Mouse (Mus musculus) lung, postnatal 0 days (tissue): ENCODE measurements around the gene Dolk. TPM values are rescaled to one million over a fixed set of nuclear protein-coding genes. Genes with fewer than 3 reads are reported as not detected.

ENCODE experiments used
- ATAC-seq: fragments of 200-750 bp; cut with Nextera tagmentation; 2 replicates; pipeline ENCODE4 v1.8.0; 2017; ENCODE audit warnings: moderate library complexity
- DNase-seq: peaks from one replicate; pipeline ENCODE4 v3.0.0-alpha.2; 2016; ENCODE audit warnings: low spot score
- H3K27ac ChIP-seq: fragments of 300-500 bp; sonication (generic); 2 replicates; pipeline ENCODE4 v1.5.1; 2014; ENCODE audit warnings: antibody characterized with exemption, mild to moderate bottlenecking, low read length, mixed read lengths
- H3K27me3 ChIP-seq: fragments of 300-500 bp; sonication (generic); replicated peaks from 2 replicates; pipeline ENCODE4 v1.6.1; 2014; ENCODE audit warnings: low read length, mixed read lengths; ENCODE audit not compliant: insufficient read depth
- H3K36me3 ChIP-seq: fragments of 300-500 bp; sonication (generic); 2 replicates; pipeline ENCODE4 v1.6.1; 2014; ENCODE audit warnings: low read length, mixed read lengths; ENCODE audit not compliant: insufficient read depth
- H3K4me1 ChIP-seq: fragments of 300-500 bp; sonication (generic); 2 replicates; pipeline ENCODE4 v1.6.1; 2014; ENCODE audit warnings: antibody characterized with exemption, low read depth, low read length, mixed read lengths; ENCODE audit not compliant: insufficient read depth
- H3K4me2 ChIP-seq: fragments of 300-500 bp; sonication (generic); replicated peaks from 2 replicates; pipeline ENCODE4 v1.6.1; 2014; ENCODE audit warnings: low read depth, mild to moderate bottlenecking, low read length, moderate library complexity, mixed read lengths
- H3K4me3 ChIP-seq: fragments of 300-500 bp; sonication (generic); 2 replicates; pipeline ENCODE4 v1.5.1; 2014; ENCODE audit warnings: low read depth, low read length
- H3K9ac ChIP-seq: fragments of 300-500 bp; sonication (generic); replicated peaks from 2 replicates; pipeline ENCODE4 v1.6.1; 2014; ENCODE audit warnings: low read depth, mild to moderate bottlenecking
- H3K9me3 ChIP-seq: fragments of 300-500 bp; sonication (generic); 2 replicates; pipeline ENCODE4 v1.6.1; 2016; ENCODE audit warnings: low read length, mixed read lengths
- CTCF ChIP-seq: IDR thresholded peaks from 2 replicates; pipeline ENCODE4 v1.5.1; 2016; ENCODE audit warnings: antibody characterized with exemption, mild to moderate bottlenecking
- EP300 ChIP-seq: IDR thresholded peaks from 2 replicates; pipeline ENCODE4 v1.6.1; 2016; ENCODE audit warnings: antibody characterized with exemption, mild to moderate bottlenecking, control low read depth
- WGBS: fragments of 180-500 bp; shearing (Covaris S2); extraction: QIAGEN DNeasy Blood & Tissue Kit; methylation state at CpG from one replicate; pipeline ENCODE4 v1.1.7; 2014; 5-methylcytosine and 5-hydroxymethylcytosine counted together
- polyA plus RNA-seq: library from polyadenylated mRNA; unstranded; fragments of >200 nt; fragmentation: Nextera tagmentation; extraction: Ambion mirVana; gene quantifications from 2 replicates; pipeline ENCODE4 v1.2.1, GENCODE M21; 2015

Gene Dolk
- polyA plus RNA-seq, 1 experiment from 2014 or later = 24.1 TPM

DNA sequence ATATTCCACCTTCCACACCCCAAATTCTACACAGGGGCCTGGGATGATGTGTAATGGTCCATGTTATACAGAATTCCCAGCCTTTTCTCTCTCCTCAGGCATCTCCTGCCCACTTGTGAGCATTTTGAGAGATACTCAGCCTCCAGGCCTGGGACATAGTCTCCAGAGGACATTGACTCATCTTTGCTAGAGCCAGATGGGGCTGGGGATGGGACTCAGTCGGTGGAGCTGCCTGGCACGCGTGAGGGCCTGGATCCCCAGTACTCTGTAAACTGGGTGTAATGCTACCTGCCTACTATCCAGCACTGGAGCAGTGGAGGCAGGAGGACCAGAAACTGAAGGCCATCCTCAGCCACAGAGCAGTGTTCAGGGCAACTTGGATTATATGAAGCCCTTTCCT, 37.0 kb downstream of the Dolk start:
- Histone ChIP-seq H3K4me2 (no peak overlapping the region), H3K36me3 (peaks cover 9% of the 10 kb centered on the region; the same call in 1 of the 2 replicates), H3K9ac (no peak overlapping the region), H3K4me1 (peaks cover 7% of the 10 kb centered on the region; the same call in 1 of the 2 replicates), H3K27me3 (no peaks in the 10 kb centered on the region), H3K27ac (no peak overlapping the region), H3K4me3 (no peak overlapping the region), H3K9me3 (no peaks in the 10 kb centered on the region)
- DNase-seq = no peak
- 93% methylated on average over 3 of the region's 3 CpGs for WGBS
- no peak for ATAC-seq
- TF ChIP-seq CTCF = no peak
- TF ChIP-seq EP300 = no peak

GRCm38 (mm10) chr2:30247681-30248080, 38.5 kb downstream of the Dolk start:
- WGBS = 73% methylated on average over 4 of the region's 4 CpGs
- H3K27ac ChIP-seq = no peak overlapping the region
- peaks cover 16% of the 10 kb centered on the region; the same call in 1 of the 2 replicates for H3K36me3 ChIP-seq
- no peaks in the 10 kb centered on the region for H3K27me3 ChIP-seq
- no peaks in the 10 kb centered on the region for H3K9me3 ChIP-seq
- TF ChIP-seq EP300 (no peak), CTCF (no peak)
- DNase-seq = no peak
- no peak overlapping the region for H3K4me2 ChIP-seq
- no peak overlapping the region for H3K9ac ChIP-seq
- no peak for ATAC-seq
- peaks cover 13% of the 10 kb centered on the region; the same call in 1 of the 2 replicates for H3K4me1 ChIP-seq
- no peak overlapping the region for H3K4me3 ChIP-seq

DNA sequence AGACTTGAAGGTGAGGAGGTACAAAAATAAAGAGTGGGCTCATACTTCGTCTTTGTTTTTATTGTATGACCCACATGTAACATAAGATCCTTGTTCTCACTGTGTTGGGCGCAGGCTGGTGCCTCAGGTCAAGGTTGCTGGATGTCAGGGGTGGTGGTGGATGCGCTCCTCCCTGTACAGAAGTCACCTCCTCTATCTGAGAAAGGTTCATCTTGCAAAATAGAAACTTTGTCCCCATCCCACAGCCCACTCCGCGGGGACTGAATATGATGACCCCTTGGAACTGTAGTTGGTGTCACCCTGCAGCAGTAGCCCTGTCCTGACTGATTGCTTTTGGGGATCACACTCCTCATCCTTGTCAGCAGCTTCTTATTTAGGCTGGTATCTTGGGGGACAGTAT, 39.1 kb downstream of the Dolk start:
- WGBS = 94% methylated on average over 5 of the region's 5 CpGs

DNA sequence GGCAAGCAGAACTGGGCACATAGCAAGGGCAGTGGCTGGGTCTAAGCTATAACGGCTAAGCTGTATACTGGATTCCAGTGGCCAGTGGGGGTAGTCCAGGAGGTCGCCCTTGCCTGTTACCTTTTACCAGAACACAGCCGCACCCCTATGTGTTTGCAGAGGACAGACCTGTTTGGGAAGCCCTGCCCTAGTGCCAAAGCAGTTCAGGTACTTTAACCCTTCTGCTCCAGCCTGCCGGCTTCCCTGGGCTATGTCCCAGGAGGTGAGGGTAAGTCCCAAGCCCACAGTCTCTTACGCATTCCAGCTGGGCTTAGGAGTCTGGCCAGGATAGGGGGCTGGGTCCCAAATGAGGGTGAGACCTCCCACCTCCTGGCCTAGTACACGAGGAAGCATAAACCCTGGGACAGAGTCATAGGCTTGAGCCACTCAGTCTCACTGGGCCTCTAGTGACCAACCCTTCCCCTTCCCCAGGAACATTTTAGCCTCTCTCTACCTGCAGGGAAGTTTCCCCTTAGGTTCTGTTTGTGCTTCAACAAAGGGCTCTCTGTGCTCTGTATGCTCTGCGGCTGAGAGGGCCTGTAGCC, 41.4 kb downstream of the Dolk start:
- no peaks in the 10 kb centered on the region for H3K27me3 ChIP-seq
- H3K4me3 ChIP-seq = no peak overlapping the region
- ATAC-seq (no peak), DNase-seq (no peak)
- no peak overlapping the region for H3K9ac ChIP-seq
- peaks cover 30% of the 10 kb centered on the region; the same call in 1 of the 2 replicates for H3K36me3 ChIP-seq
- TF ChIP-seq CTCF = no peak
- TF ChIP-seq EP300 = no peak
- 0 out of 2 replicates have a peak overlapping the region, but pooled peaks have one; percentile 26 for H3K27ac ChIP-seq
- WGBS = 47% methylated on average over 7 of the region's 7 CpGs
- peaks cover 10% of the 10 kb centered on the region; the same call in 1 of the 2 replicates for H3K4me1 ChIP-seq
- H3K9me3 ChIP-seq = no peaks in the 10 kb centered on the region
- no peak overlapping the region for H3K4me2 ChIP-seq

More for the DNA sequence above, 39.1 kb downstream of the Dolk start:
- H3K27me3 ChIP-seq = no peaks in the 10 kb centered on the region
- TF ChIP-seq CTCF (no peak), EP300 (no peak)
- peaks cover 13% of the 10 kb centered on the region; the same call in 1 of the 2 replicates for H3K4me1 ChIP-seq
- H3K27ac ChIP-seq = no peak overlapping the region
- H3K9me3 ChIP-seq = no peaks in the 10 kb centered on the region
- H3K9ac ChIP-seq = no peak overlapping the region
- no peak for DNase-seq
- H3K4me3 ChIP-seq = no peak overlapping the region
- H3K4me2 ChIP-seq = no peak overlapping the region
- no peak for ATAC-seq
- peaks cover 17% of the 10 kb centered on the region; the same call in 1 of the 2 replicates for H3K36me3 ChIP-seq

- DNase-seq (no peak), ATAC-seq (no peak)
- 95% methylated on average over 4 of the region's 4 CpGs for WGBS
- Histone ChIP-seq H3K36me3 (peaks cover 30% of the 10 kb centered on the region; the same call in 1 of the 2 replicates), H3K4me2 (no peak overlapping the region), H3K4me3 (no peak overlapping the region), H3K4me1 (peaks cover 23% of the 10 kb centered on the region; the same call in 1 of the 2 replicates), H3K9me3 (no peaks in the 10 kb centered on the region), H3K27ac (peak overlapping the region; percentile 20; the same call in 1 of the 2 replicates), H3K27me3 (no peaks in the 10 kb centered on the region), H3K9ac (no peak overlapping the region)
- no peak for TF ChIP-seq CTCF
- no peak for TF ChIP-seq EP300
These were observed 42.7 kb downstream of the Dolk start for GRCm38 (mm10) chr2:30243391-30243790.

DNA sequence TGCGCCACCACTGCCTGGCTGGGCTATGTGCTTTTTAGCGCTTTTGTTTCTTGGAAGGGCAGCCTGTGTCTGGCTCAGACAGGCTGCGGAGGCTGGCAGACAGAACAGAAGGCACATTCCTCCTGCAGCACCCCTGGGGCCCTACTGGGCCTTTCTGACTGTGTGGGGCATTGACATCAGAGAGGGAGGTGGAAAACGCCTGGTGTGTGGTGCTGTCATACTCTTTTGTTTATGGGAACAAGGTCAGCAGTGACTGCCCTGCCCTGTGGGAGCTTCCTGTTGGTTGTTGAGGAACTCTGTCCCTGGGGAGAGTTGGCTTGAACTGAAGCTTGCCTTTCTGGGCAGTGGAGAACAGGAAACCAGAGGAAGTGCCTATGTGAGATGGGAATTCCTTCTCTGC, 43.6 kb downstream of the Dolk start:
- peak; percentile 71 for ATAC-seq
- H3K4me1 ChIP-seq = peaks cover 23% of the 10 kb centered on the region; the same call in 1 of the 2 replicates
- WGBS = 31% methylated on average over 4 of the region's 4 CpGs

More for the DNA sequence above, 43.6 kb downstream of the Dolk start:
- peaks cover 25% of the 10 kb centered on the region; the same call in 1 of the 2 replicates for H3K36me3 ChIP-seq
- H3K4me2 ChIP-seq = no peak overlapping the region
- H3K27ac ChIP-seq = peak overlapping the region; percentile 66
- H3K27me3 ChIP-seq = no peaks in the 10 kb centered on the region
- peak; percentile 94 for TF ChIP-seq EP300
- no peak for TF ChIP-seq CTCF
- no peak overlapping the region for H3K9ac ChIP-seq
- no peak overlapping the region for H3K4me3 ChIP-seq
- H3K9me3 ChIP-seq = no peaks in the 10 kb centered on the region
- peak; percentile 83 for DNase-seq
